Mouse (Mus musculus): ENCODE measurements around the gene Xrcc1.

Gene Xrcc1

DNA sequence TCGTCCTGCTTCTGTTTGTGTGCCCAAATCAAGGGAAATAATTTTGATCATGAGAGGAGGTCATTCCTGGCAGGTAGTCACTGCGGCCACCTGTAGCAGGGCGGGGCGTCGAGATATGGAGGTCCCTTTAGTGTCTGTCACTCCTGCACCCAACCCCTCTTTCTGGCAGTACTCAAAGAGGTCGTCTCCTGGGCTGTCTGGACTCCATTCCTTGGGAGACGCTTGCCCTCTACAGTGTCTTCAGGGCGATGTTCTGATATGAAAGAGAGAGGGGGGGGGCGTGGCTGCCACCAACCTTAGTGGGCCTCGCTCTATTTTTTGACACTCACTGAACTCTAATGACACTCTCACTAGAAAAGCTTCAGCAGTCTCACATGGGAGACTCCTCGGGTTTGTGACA lies 16.5 kb upstream of the Xrcc1 start:
- peak in 1 of 2 experiments; percentile 36 for DNase-seq

DNA sequence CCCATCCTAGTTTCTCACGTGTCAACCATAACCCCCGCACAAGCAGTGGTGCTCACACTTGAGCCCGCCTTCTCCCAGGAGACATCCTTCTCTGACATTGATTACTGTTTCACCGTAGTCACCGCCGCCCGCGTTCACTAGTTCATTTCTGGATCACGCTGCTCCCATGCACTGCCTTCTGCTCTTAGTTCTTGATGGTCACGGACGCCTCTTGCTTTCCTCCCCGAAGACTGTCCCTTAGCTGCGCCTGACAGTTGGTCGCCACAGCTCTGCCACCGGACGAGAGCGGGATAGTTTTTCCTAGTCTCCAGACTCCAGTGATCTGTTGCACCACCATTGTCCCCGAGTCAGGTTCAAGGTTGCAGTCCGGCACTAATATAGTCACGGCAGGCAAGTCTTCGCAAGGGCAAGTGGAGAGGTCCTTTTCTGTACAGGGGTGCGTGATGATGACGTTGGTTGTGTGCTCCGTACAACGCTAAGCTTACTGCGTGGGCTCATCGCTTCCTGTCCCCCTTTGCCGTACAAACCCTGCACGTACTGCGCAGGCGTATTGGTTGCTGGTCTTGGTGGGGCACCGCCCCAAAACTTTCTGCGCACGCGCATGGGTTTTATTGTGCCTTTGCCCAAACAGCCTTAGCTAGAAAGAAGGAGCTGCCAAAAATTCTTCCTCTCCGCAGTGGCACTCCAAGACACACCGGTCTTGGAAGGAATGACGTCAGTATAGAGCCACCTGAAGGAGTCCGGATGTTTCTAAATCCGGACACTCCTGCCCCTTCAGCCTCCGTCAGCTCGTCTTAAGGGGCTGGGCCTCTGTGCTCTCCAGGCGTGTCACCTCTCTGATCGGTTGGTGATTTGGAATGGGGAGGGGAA lies 15.8 kb upstream of the Xrcc1 start, which contains the start of gene Irgq:
Irgq (plus strand) TSS at position 628 of the 870 bp plus-strand sequence.
- peak; percentile 99 for DNase-seq

- peak; percentile 82 to 85 for DNase-seq
Observed at GRCm38 (mm10) chr7:24531211-24531971, 14.7 kb upstream of the Xrcc1 start.

DNA sequence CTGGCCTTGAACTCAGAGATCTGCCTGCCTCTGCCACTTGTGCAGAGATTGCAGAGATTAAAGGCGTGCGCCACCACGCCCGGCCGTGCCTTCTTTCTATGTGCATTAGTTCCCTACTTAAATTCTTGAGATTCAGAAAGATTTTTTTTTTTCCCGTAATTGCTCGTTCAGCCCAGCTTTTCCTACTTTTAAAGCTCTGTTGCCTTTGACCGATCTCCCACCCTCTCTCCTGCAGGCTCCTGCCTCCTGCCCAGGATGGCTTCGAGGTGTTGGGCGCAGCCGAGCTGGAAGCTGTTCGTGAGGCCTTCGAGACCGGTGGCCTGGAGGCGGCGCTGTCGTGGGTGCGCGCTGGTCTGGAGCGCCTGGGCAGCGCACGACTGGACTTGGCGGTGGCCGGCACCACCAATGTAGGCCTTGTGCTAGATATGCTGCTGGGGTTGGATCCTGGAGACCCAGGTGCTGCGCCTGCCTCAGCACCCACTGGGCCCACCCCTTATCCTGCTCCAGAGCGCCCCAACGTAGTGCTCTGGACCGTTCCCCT lies 13.0 kb upstream of the Xrcc1 start:
- DNase-seq = no peak

- peak in 1 of 2 experiments; percentile 38 for DNase-seq
Observed at GRCm38 (mm10) chr7:24533806-24534205, 12.3 kb upstream of the Xrcc1 start.

- peak in 1 of 2 experiments; percentile 35 for DNase-seq
Observed at GRCm38 (mm10) chr7:24534301-24534700, 11.8 kb upstream of the Xrcc1 start.

DNA sequence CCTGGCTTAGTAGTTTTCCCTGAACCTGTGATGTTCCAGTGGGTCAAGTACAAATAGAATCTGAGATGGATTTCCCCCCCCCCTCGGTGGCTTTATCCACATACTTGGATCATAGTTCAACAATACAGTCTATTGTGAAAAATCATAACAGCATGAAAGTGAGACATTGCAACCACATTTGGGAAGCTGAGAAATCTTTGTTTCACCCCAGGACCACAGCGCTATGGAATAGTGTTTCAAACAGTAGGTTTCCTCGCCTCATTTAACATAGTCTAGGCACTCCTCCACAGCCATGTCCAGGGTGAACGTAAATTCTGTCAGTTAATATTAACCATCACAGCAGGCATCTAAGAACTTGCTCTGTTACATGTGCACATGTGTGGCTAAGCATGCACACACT lies 9.0 kb upstream of the Xrcc1 start:
- DNase-seq = no peak

- peak; percentile 77 to 82 for DNase-seq
Observed at GRCm38 (mm10) chr7:24537591-24537990, 8.5 kb upstream of the Xrcc1 start.

DNA sequence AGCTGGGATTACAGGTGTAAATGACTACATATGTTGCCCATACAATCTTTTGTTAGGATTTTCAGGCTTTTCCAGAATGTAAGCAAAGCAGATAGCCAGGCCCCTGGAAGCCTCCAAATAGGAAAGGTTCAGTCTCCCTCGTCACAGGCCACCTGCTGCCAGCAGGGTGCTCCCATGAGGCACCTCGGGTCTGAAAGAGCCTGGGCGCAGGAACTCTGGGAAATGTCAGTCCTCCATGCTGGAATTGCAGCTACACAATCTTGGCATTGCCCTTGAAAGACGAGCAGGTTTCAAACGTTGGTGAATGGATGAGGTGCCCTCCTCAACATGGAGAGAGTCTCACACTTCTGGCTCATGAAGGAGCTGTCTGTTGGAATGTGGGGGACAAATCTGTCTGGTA lies 7.9 kb upstream of the Xrcc1 start:
- DNase-seq = no peak

GRCm38 (mm10) chr7:24538701-24539100 lies 7.4 kb upstream of the Xrcc1 start:
- no peak for DNase-seq

DNA sequence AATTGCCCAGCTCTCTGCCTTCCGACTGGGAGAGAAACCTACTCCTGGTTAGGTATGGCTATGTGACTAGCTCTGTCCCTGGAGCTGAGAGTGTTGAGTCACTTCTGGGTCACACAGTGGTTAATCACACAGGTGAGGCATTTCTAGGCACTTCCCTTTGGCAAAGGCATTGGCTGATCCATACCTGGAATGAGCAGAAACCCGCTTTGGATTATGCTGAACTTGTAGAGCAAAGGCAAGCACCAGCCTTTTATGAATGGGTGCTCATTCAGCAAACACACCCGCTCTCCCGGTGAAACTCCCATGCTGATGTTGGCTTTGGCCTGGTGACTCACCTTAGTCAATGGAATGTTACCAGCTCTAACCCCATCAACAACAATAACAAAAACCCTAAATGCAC lies 6.4 kb upstream of the Xrcc1 start:
- no peak for DNase-seq

DNA sequence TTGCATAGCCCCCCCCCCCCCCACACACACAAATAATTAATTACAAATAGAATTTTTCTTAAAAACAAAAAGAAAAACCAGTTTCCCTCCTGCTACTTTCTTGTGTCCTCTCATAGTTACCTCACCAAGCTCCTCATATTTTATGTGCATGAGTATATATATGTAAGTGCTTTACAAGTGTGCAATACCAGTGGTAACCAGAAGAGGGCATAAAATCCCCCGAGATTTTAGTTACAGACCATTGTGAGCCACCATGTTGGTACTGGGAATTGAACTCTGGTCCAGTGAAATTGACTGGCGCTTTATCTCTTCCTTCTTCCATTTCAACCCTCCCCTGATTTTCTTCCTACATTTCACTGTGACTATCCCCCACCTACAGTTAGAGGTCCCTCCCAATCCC lies 1.6 kb upstream of the Xrcc1 start:
- no peak for DNase-seq

- peak; percentile 99 to 100 for DNase-seq
Observed at GRCm38 (mm10) chr7:24546634-24547389, 723 bp downstream of the Xrcc1 start.

DNA sequence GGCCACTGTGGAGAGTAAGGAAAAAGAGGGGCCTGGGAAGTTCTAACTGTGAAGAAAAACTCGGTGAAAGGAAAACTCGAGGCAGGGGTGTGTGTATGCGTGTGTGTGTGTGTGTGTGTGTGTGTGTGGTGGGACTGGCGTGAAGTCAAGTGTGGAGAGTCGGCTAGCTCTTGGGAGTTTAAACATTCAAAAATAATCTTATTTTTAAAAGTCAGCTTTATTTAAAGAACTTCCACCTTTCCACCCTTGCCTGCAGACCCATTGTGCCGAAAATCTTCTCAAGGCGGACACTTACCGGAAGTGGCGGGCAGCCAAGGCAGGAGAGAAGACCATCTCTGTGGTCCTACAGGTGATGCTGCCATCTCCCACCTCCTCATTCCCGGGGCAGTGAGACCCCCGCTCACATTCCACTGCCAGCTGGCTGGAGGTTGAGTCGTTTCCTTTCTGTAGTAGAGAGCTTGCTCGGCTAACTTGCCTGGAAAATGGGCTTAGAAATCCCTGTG lies 1.5 kb downstream of the Xrcc1 start:
- peak in 1 of 2 experiments; percentile 42 for DNase-seq

DNA sequence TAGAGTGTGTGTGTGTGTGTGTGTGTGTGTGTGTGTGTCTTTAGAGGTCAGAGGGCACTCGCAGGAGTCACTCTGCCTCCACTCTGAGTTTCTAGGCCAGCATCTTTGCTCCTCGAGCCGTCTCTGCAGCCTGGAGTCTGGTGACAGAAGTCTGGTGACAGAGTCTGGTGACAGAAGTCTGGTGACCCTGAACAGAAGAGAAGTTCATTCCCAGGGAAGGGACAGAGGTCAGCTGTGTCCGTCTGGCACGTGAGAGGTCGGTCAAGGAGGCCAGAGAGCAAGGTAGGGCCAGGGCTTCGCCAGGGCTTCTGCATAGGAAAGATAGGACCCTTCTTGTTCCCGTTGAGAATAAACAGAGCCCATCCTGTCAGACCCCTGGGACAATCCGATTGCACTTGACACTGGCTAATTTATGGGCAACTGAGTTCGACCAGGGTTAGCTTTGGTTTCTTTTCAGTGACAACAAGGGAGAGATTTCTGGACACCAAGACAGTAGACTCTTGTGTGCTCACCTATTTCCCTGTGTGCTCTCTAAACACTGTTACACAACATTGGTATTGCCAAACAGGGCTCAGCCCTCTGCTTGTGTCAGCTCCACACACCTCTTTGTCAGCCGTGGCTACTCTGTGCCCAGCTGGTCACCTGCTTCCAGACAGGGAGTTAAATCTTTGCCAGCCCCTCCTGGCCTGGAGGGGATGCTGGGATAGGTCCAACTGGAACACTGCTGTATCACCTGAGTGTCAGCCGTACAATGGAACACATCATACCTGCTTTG lies 6.1 kb downstream of the Xrcc1 start:
- DNase-seq = no peak

- DNase-seq = no peak
Observed at GRCm38 (mm10) chr7:24555786-24556185, 9.7 kb downstream of the Xrcc1 start.

DNA sequence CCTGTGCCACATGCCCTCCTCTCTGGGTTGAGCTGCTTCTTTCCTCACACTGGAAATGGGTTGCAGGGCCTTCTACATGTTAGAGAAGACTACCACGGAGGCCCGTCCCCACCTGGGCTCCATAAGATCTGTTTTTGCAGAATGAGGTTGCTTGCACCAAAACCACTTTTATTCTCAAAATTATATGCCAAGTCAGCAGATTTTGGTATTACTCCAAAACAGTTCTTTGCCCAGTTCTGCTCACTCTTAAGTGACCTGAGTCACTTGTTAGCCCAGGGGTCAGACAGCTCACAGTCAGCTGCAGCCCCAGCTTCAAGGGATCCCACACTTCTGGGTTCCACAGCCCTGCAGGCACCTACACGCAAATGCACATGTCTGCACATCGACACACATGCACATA lies 15.4 kb downstream of the Xrcc1 start:
- DNase-seq = no peak

DNA sequence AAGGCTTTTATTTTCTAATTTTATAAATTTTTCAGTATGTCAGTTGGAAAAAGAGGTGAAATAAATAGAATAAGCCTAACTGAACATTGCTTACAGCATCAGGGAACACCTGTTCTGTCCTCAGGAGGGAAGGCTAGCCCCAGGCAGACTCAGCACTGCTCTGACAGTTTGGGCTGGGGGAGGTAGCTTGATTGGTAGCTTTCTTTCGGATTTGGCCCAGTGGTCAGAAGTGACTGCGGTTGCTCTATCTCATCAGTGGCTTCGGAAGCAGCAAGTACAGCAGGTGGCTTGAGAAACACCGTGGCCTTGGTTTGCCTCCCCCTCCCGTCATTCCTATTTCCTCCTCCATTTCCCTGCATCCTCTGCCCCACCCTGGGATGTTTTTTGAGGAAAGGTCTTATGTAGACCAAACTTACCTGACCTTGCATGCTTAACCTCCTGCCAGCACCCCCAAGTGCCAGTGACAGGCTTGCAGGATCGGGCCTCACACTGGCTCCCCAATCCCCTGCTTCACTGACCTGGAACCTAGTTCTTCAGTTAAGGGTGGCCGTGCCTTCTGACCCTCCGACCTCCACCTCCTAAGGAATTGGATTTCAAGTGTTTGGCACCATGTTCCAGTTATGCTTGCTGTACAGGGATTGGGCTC lies 17.2 kb downstream of the Xrcc1 start:
- DNase-seq = no peak

DNA sequence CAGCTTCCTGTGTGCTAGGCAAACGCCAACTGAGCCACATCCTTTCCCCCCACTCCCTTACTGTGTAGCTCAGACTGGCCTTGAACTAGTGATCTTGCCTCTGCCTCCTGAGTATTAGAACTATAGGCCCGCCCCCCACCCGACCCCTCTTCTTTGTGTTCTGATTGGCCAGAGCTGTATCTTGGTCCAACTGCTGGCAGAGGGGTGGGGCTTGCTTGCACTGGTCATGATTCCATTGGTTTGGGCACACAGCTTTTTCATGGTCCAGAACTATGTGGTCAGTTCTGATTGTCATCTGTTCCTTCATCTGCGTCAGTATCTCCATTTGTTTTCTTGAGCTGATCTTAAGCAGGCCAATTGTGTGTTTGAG lies 17.7 kb downstream of the Xrcc1 start:
- no peak for DNase-seq

GRCm38 (mm10) chr7:24564607-24565265 lies 18.6 kb downstream of the Xrcc1 start:
- DNase-seq = peak; percentile 77 to 82

DNA sequence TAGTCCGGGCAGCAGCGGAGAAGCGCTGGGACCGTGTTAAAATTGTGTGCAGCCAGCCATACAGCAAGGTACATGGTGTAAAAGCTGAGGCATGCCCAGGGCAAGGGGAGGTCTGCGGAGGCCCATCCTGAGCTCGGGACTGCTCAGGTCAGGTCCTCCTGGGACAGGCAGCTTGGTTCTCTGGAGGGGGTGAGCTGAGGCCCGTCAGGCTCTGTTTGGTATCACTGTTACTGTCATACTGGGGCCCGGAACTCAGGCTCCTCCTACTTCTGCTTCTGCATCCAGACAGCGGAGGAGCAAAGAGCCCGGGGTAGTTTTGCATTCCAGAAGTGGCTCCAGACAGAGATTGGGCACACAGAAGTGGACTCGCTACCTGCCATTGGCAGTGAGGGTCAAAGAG lies 19.5 kb downstream of the Xrcc1 start:
- DNase-seq = no peak
